24 mouse cellular contexts compared by ENCODE assay signal in the genomic region with DNA sequence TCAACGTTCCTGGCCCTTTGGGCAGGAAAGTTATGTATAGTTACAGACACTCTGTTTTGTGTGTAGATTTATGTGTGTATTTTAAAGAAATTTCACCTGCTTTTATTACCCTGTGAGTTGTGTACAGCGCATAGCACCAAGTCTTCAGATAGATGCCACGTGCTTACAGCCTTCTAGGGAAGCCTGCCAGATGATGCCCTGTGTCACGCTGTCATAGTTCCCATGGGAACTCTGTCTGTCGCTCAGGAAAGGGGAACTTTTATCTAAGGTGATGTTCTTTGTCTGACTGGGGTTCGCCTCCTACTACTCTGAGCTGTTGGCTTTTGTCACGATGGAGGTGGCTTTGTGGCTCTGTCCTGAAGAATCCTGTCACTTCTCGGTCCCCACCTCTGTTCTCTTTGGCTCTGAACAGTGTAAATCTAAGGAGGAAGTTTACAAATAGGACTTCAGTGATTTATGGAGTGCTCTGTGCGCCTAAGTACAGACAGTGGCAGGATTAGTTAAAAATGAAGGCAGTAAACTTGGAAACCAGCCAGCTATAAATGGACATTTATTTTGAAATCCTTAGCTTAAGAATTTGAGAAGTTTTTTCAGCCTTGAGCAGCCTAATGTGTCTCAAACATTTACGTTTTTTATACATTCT.
DNase-seq lines count a peak whose midpoint lies in the region; ATAC-seq and TF ChIP-seq lines count a peak whose summit lies in the region.
"Had no signal": no experiment of that assay in that cellular context is flagged by ENCODE, and none has a peak within 500 bp of the region (broad histone marks: within the 10 kb centered on the region; RNA-seq: fewer than 3 reads in every experiment).

No protein-coding gene starts in this region.

- no peak overlapping the region for H3K9ac ChIP-seq in kidney, embryonic 14.5 days (ENCODE audit: low read depth, low read length)
- no peak overlapping the region for H3K9ac ChIP-seq in lung, embryonic 15.5 days
- no peak overlapping the region for H3K9ac ChIP-seq in stomach, embryonic 15.5 days
- H3K9ac ChIP-seq in stomach, postnatal 0 days (ENCODE audit: low read length): no peak overlapping the region
- H3K9ac ChIP-seq in stomach, embryonic 16.5 days (ENCODE audit: low read length): no peak overlapping the region
- H3K9ac ChIP-seq: hindbrain, embryonic 15.5 days; liver, embryonic 14.5 days; midbrain, embryonic 15.5 days had no signal

- H3K4me2 ChIP-seq in kidney, embryonic 14.5 days (replicated peaks; ENCODE audit: low read depth, low read length): no peak overlapping the region
- H3K4me2 ChIP-seq in lung, embryonic 15.5 days: no peak overlapping the region; the same call in 1 of the 2 replicates
- no peak overlapping the region for H3K4me2 ChIP-seq in stomach, embryonic 15.5 days
- no peak overlapping the region for H3K4me2 ChIP-seq in stomach, postnatal 0 days (replicated peaks; ENCODE audit: low read depth)
- H3K4me2 ChIP-seq in stomach, embryonic 16.5 days (ENCODE audit: low read depth, low read length): no peak overlapping the region
- H3K4me2 ChIP-seq: hindbrain, embryonic 15.5 days; midbrain, embryonic 15.5 days had no signal

- WGBS in kidney, embryonic 14.5 days: 23% methylated on average over 10 of the region's 10 CpGs
- WGBS in lung, embryonic 15.5 days: 21% methylated on average over 10 of the region's 10 CpGs
- WGBS in stomach, embryonic 15.5 days: 30% methylated on average over 10 of the region's 10 CpGs
- 27% methylated on average over 10 of the region's 10 CpGs for WGBS in stomach, postnatal 0 days
- 31% methylated on average over 10 of the region's 10 CpGs for WGBS in stomach, embryonic 16.5 days
- 53% methylated on average over 10 of the region's 10 CpGs for WGBS in limb, embryonic 10.5 days

- peaks cover 16% of the 10 kb centered on the region; the same call in 1 of the 2 replicates for H3K4me1 ChIP-seq in kidney, embryonic 14.5 days (ENCODE audit: control insufficient read depth, insufficient read depth, low read length)
- peaks cover 51% of the 10 kb centered on the region for H3K4me1 ChIP-seq in lung, embryonic 15.5 days
- H3K4me1 ChIP-seq in stomach, embryonic 15.5 days: peaks cover 20% of the 10 kb centered on the region; the same call in 1 of the 2 replicates
- peaks cover 7% of the 10 kb centered on the region for H3K4me1 ChIP-seq in stomach, postnatal 0 days (replicated peaks; ENCODE audit: control insufficient read depth, insufficient read depth)
- H3K4me1 ChIP-seq in stomach, embryonic 16.5 days (ENCODE audit: control insufficient read depth, insufficient read depth, low read length): peaks cover 31% of the 10 kb centered on the region
- H3K4me1 ChIP-seq in limb, embryonic 10.5 days: peaks cover 16% of the 10 kb centered on the region

- no peak for TF ChIP-seq CTCF in stomach, postnatal 0 days (IDR thresholded peaks at IDR 0.05; ENCODE audit: low read depth)

- DNase-seq in kidney, postnatal 4 days: no peak
- DNase-seq in lung, postnatal 25 days (ENCODE audit: low spot score): no peak
- DNase-seq in stomach, postnatal 0 days (ENCODE audit: low spot score): no peak
- DNase-seq in limb, embryonic 10.5 days (ENCODE audit: low spot score): no peak
- DNase-seq: adrenal gland, postnatal 25 days; cerebellum, adult 2 months; cerebellum, postnatal 14 days; gastrocnemius, postnatal 14 days; heart, postnatal 14 days; kidney, postnatal 10 days; layer of hippocampus, postnatal 36 days; liver; right cerebral cortex, postnatal 25 days had no signal

- H3K27me3 ChIP-seq in kidney, embryonic 14.5 days (ENCODE audit: control insufficient read depth, insufficient read depth, low read length): no peaks in the 10 kb centered on the region
- H3K27me3 ChIP-seq in lung, embryonic 15.5 days: no peaks in the 10 kb centered on the region
- no peaks in the 10 kb centered on the region for H3K27me3 ChIP-seq in stomach, embryonic 15.5 days (replicated peaks)
- H3K27me3 ChIP-seq in stomach, postnatal 0 days (ENCODE audit: control insufficient read depth, insufficient read depth, low read length): no peaks in the 10 kb centered on the region
- H3K27me3 ChIP-seq in stomach, embryonic 16.5 days (ENCODE audit: control insufficient read depth, insufficient read depth, low read length): no peaks in the 10 kb centered on the region
- no peaks in the 10 kb centered on the region for H3K27me3 ChIP-seq in limb, embryonic 10.5 days (ENCODE audit: low read depth, poor library complexity, severe bottlenecking)
- H3K27me3 ChIP-seq: hindbrain, embryonic 15.5 days; midbrain, embryonic 15.5 days had no signal

- H3K9me3 ChIP-seq in kidney, embryonic 14.5 days (ENCODE audit: control insufficient read depth, low read length): no peaks in the 10 kb centered on the region
- no peaks in the 10 kb centered on the region for H3K9me3 ChIP-seq in lung, embryonic 15.5 days
- H3K9me3 ChIP-seq in stomach, embryonic 15.5 days: no peaks in the 10 kb centered on the region
- no peaks in the 10 kb centered on the region for H3K9me3 ChIP-seq in stomach, postnatal 0 days (ENCODE audit: control insufficient read depth, low read length)
- no peaks in the 10 kb centered on the region for H3K9me3 ChIP-seq in stomach, embryonic 16.5 days (replicated peaks; ENCODE audit: control insufficient read depth, low read length)
- H3K9me3 ChIP-seq in limb, embryonic 10.5 days (replicated peaks): no peaks in the 10 kb centered on the region
- H3K9me3 ChIP-seq: hindbrain, embryonic 10.5 days; hindbrain, embryonic 15.5 days; midbrain, embryonic 15.5 days had no signal

- ATAC-seq in kidney, embryonic 14.5 days (ENCODE audit: low FRiP score, low TSS enrichment): 0 out of 2 replicates have a peak, but pooled peaks have one; percentile 50
- peak; percentile 69; the same call in 1 of the 2 replicates for ATAC-seq in lung, embryonic 15.5 days (ENCODE audit: borderline replicate concordance, extremely low read depth, low FRiP score, low TSS enrichment)
- peak; percentile 50; the same call in 1 of the 2 replicates for ATAC-seq in stomach, embryonic 15.5 days (ENCODE audit: insufficient read depth, low FRiP score, low read depth)
- no peak for ATAC-seq in stomach, postnatal 0 days (ENCODE audit: low FRiP score, low TSS enrichment)
- ATAC-seq in stomach, embryonic 16.5 days (ENCODE audit: insufficient read depth, low FRiP score): peak; percentile 50; the same call in 1 of the 2 replicates
- ATAC-seq: CD4-positive, CD25-positive, alpha-beta regulatory T cell, adult 4 months; forebrain, embryonic 14.5 days; midbrain, embryonic 15.5 days had no signal

- no peak overlapping the region for H3K4me3 ChIP-seq in kidney, embryonic 14.5 days (ENCODE audit: low read length)
- no peak overlapping the region for H3K4me3 ChIP-seq in lung, embryonic 15.5 days
- no peak overlapping the region for H3K4me3 ChIP-seq in stomach, embryonic 15.5 days (replicated peaks)
- H3K4me3 ChIP-seq in stomach, postnatal 0 days (ENCODE audit: low read depth, low read length): no peak overlapping the region
- H3K4me3 ChIP-seq in stomach, embryonic 16.5 days (replicated peaks; ENCODE audit: low read length): no peak overlapping the region
- no peak overlapping the region for H3K4me3 ChIP-seq in limb, embryonic 10.5 days
- H3K4me3 ChIP-seq: hindbrain, embryonic 10.5 days; hindbrain, embryonic 15.5 days; midbrain, embryonic 15.5 days had no signal

- peaks cover 14% of the 10 kb centered on the region; the same call in 1 of the 2 replicates for H3K36me3 ChIP-seq in kidney, embryonic 14.5 days (ENCODE audit: control insufficient read depth, insufficient read depth, low read length)
- H3K36me3 ChIP-seq in lung, embryonic 15.5 days: peaks cover 9% of the 10 kb centered on the region; the same call in 1 of the 2 replicates
- peaks cover 13% of the 10 kb centered on the region for H3K36me3 ChIP-seq in stomach, embryonic 15.5 days
- H3K36me3 ChIP-seq in stomach, postnatal 0 days (ENCODE audit: control insufficient read depth, insufficient read depth, low read length): peaks cover 8% of the 10 kb centered on the region
- H3K36me3 ChIP-seq in stomach, embryonic 16.5 days (ENCODE audit: control insufficient read depth, insufficient read depth, low read length): peaks cover 9% of the 10 kb centered on the region
- H3K36me3 ChIP-seq in limb, embryonic 10.5 days: peaks cover 15% of the 10 kb centered on the region
- H3K36me3 ChIP-seq: hindbrain, embryonic 15.5 days; midbrain, embryonic 15.5 days had no signal

- H3K27ac ChIP-seq in kidney, embryonic 14.5 days (ENCODE audit: low read depth, low read length): no peak overlapping the region
- H3K27ac ChIP-seq in lung, embryonic 15.5 days: no peak overlapping the region
- H3K27ac ChIP-seq in stomach, embryonic 15.5 days: no peak overlapping the region
- H3K27ac ChIP-seq in stomach, postnatal 0 days (replicated peaks): no peak overlapping the region
- no peak overlapping the region for H3K27ac ChIP-seq in stomach, embryonic 16.5 days (ENCODE audit: low read length)
- no peak overlapping the region for H3K27ac ChIP-seq in limb, embryonic 10.5 days
- H3K27ac ChIP-seq: hindbrain, embryonic 10.5 days; hindbrain, embryonic 15.5 days; liver, embryonic 14.5 days; macrophage; midbrain, embryonic 15.5 days had no signal

- TF ChIP-seq EP300 in stomach, postnatal 0 days (optimal IDR thresholded peaks at IDR 0.05): no peak
